17 mouse cellular contexts compared by ENCODE assay signal in the genomic region with DNA sequence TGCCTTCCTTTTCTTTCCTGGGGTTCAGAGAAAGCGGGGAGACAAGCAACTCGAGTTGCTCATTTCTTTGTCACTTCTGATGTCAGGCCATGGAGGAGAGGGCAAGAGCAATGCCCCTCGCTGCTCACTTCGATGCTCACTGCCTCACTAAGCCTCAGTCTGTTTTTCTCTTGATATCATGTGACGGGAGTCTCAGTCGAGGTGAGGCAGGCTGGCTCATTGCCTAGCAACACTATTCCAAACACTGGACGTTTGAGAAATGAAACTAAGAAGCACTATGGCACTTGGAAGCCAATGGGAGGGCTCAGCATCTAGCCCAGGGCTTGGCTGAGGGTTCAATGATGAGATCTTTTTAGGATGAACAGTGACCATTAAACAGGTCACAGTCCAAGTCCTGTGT.
A peak's percentile ranks its signal among the peaks of the same experiment; 100 is the strongest.
DNase-seq lines count a peak whose midpoint lies in the region; ATAC-seq and TF ChIP-seq lines count a peak whose summit lies in the region.
"Had no signal": no experiment of that assay in that cellular context is flagged by ENCODE, and none has a peak within 500 bp of the region (broad histone marks: within the 10 kb centered on the region; RNA-seq: fewer than 3 reads in every experiment).

No protein-coding gene starts in this region.

- H3K4me1 ChIP-seq in hindbrain, postnatal 0 days (ENCODE audit: insufficient read depth, low read length), result 0 out of 2 replicates have a peak, but pooled peaks cover 4% of the 10 kb centered on the region
- H3K4me1 ChIP-seq in hindbrain, embryonic 14.5 days (replicated peaks; ENCODE audit: control insufficient read depth, insufficient read depth, low read length), result no peaks in the 10 kb centered on the region
- no peaks in the 10 kb centered on the region for H3K4me1 ChIP-seq in midbrain, embryonic 14.5 days (ENCODE audit: control insufficient read depth, insufficient read depth, low read length)
- H3K4me1 ChIP-seq in midbrain, postnatal 0 days (ENCODE audit: insufficient read depth, low read length), result no peaks in the 10 kb centered on the region
- no peaks in the 10 kb centered on the region; the same call in 1 of the 2 replicates for H3K4me1 ChIP-seq in intestine, postnatal 0 days (replicated peaks; ENCODE audit: control insufficient read depth, insufficient read depth, low read length)
- H3K4me1 ChIP-seq in small intestine, adult 2 months (ENCODE audit: control insufficient read depth, insufficient read depth, insufficient read length, low read length), result peaks cover 28% of the 10 kb centered on the region; the same call in 1 of the 2 replicates
- H3K4me1 ChIP-seq: midbrain, embryonic 10.5 days had no signal

- no peaks in the 10 kb centered on the region; the same call in 1 of the 2 replicates for H3K36me3 ChIP-seq in hindbrain, postnatal 0 days (ENCODE audit: insufficient read depth, low read length)
- peaks cover 9% of the 10 kb centered on the region for H3K36me3 ChIP-seq in hindbrain, embryonic 14.5 days (replicated peaks; ENCODE audit: control insufficient read depth, insufficient read depth)
- H3K36me3 ChIP-seq in midbrain, embryonic 14.5 days (ENCODE audit: control insufficient read depth, insufficient read depth, low read length), result peaks cover 13% of the 10 kb centered on the region; the same call in 1 of the 2 replicates
- H3K36me3 ChIP-seq in midbrain, postnatal 0 days (ENCODE audit: insufficient read depth, low read length), result peaks cover 8% of the 10 kb centered on the region
- H3K36me3 ChIP-seq in intestine, postnatal 0 days (ENCODE audit: control insufficient read depth, insufficient read depth), result no peaks in the 10 kb centered on the region; the same call in 1 of the 2 replicates
- H3K36me3 ChIP-seq in small intestine, adult 2 months (ENCODE audit: control insufficient read depth, insufficient read depth, low read length), result peaks cover 3% of the 10 kb centered on the region

- peak; percentile 27 for DNase-seq in hindbrain, postnatal 0 days (ENCODE audit: low spot score)
- no peak for DNase-seq in hindbrain, embryonic 14.5 days (ENCODE audit: low spot score)
- peak; percentile 3 for DNase-seq in midbrain, embryonic 14.5 days
- DNase-seq in midbrain, postnatal 0 days (ENCODE audit: low spot score), result no peak
- DNase-seq in urinary bladder, postnatal 14 days (ENCODE audit: low spot score), result no peak
- DNase-seq: adrenal gland, adult 2 months; cerebellum, adult 8-10 months; forebrain, postnatal 0 days; gastrocnemius, adult 2 months; kidney, postnatal 10 days; liver had no signal

- H3K4me3 ChIP-seq in hindbrain, postnatal 0 days (ENCODE audit: low read length), result no peak overlapping the region
- H3K4me3 ChIP-seq in hindbrain, embryonic 14.5 days (replicated peaks; ENCODE audit: low read length), result no peak overlapping the region
- H3K4me3 ChIP-seq in midbrain, embryonic 14.5 days (replicated peaks; ENCODE audit: low read depth, low read length), result no peak overlapping the region
- no peak overlapping the region for H3K4me3 ChIP-seq in midbrain, postnatal 0 days (ENCODE audit: low read depth, low read length)
- H3K4me3 ChIP-seq in intestine, postnatal 0 days (ENCODE audit: low read depth, low read length), result no peak overlapping the region
- H3K4me3 ChIP-seq in small intestine, adult 2 months (ENCODE audit: low read depth, low read length), result no peak overlapping the region
- H3K4me3 ChIP-seq: erythroblast, embryonic 14.5 days; gastrocnemius, adult 2 months; midbrain, embryonic 10.5 days had no signal

- no peak for TF ChIP-seq CTCF in hindbrain, postnatal 0 days (IDR thresholded peaks at IDR 0.05; ENCODE audit: low read depth)
- no peak for TF ChIP-seq CTCF in midbrain, postnatal 0 days (IDR thresholded peaks at IDR 0.05)
- no peak for TF ChIP-seq CTCF in intestine, postnatal 0 days (IDR thresholded peaks at IDR 0.05; ENCODE audit: low read depth)
- TF ChIP-seq CTCF in small intestine, adult 2 months (IDR thresholded peaks at IDR 0.05; ENCODE audit: extremely low read depth, insufficient read length, insufficient replicate concordance, low read depth, low read length), result no peak

- ATAC-seq in hindbrain, postnatal 0 days, result no peak
- no peak for ATAC-seq in hindbrain, embryonic 14.5 days (ENCODE audit: low FRiP score)
- ATAC-seq in midbrain, embryonic 14.5 days (ENCODE audit: low FRiP score, low TSS enrichment), result no peak
- ATAC-seq in midbrain, postnatal 0 days (ENCODE audit: low FRiP score), result no peak
- peak; percentile 44 for ATAC-seq in intestine, postnatal 0 days
- ATAC-seq in erythroblast, adult 5-6 weeks (replicated peaks; ENCODE audit: low FRiP score, poor library complexity, severe bottlenecking), result no peak

- H3K9ac ChIP-seq in hindbrain, postnatal 0 days (replicated peaks; ENCODE audit: low read length), result no peak overlapping the region
- H3K9ac ChIP-seq in hindbrain, embryonic 14.5 days, result no peak overlapping the region
- no peak overlapping the region; the same call in 1 of the 2 replicates for H3K9ac ChIP-seq in midbrain, embryonic 14.5 days (replicated peaks; ENCODE audit: low read length)
- H3K9ac ChIP-seq in midbrain, postnatal 0 days (replicated peaks; ENCODE audit: low read length, poor library complexity, severe bottlenecking), result no peak overlapping the region
- no peak overlapping the region for H3K9ac ChIP-seq in intestine, postnatal 0 days (ENCODE audit: low read depth, low read length)
- H3K9ac ChIP-seq: forebrain, postnatal 0 days had no signal

- no peaks in the 10 kb centered on the region for H3K9me3 ChIP-seq in hindbrain, postnatal 0 days (ENCODE audit: low read length)
- no peaks in the 10 kb centered on the region for H3K9me3 ChIP-seq in hindbrain, embryonic 14.5 days (ENCODE audit: control insufficient read depth, low read length)
- H3K9me3 ChIP-seq in midbrain, embryonic 14.5 days (ENCODE audit: control insufficient read depth, low read length), result no peaks in the 10 kb centered on the region
- no peaks in the 10 kb centered on the region for H3K9me3 ChIP-seq in midbrain, postnatal 0 days (ENCODE audit: low read length)
- H3K9me3 ChIP-seq in intestine, postnatal 0 days (ENCODE audit: control insufficient read depth), result no peaks in the 10 kb centered on the region
- H3K9me3 ChIP-seq: midbrain, embryonic 10.5 days had no signal

- no peak overlapping the region for H3K4me2 ChIP-seq in hindbrain, postnatal 0 days (ENCODE audit: low read depth, low read length)
- no peak overlapping the region for H3K4me2 ChIP-seq in hindbrain, embryonic 14.5 days (replicated peaks)
- no peak overlapping the region for H3K4me2 ChIP-seq in midbrain, embryonic 14.5 days (ENCODE audit: low read length)
- H3K4me2 ChIP-seq in midbrain, postnatal 0 days (ENCODE audit: low read depth, low read length, poor library complexity, severe bottlenecking), result no peak overlapping the region
- H3K4me2 ChIP-seq in intestine, postnatal 0 days (replicated peaks; ENCODE audit: low read depth), result no peak overlapping the region
- H3K4me2 ChIP-seq: heart, embryonic 11.5 days had no signal

- H3K27me3 ChIP-seq in hindbrain, postnatal 0 days (ENCODE audit: insufficient read depth, low read length), result no peaks in the 10 kb centered on the region
- no peaks in the 10 kb centered on the region for H3K27me3 ChIP-seq in hindbrain, embryonic 14.5 days (ENCODE audit: control insufficient read depth, insufficient read depth, low read length)
- H3K27me3 ChIP-seq in midbrain, embryonic 14.5 days (ENCODE audit: control insufficient read depth, insufficient read depth, low read length), result no peaks in the 10 kb centered on the region
- H3K27me3 ChIP-seq in midbrain, postnatal 0 days (ENCODE audit: insufficient read depth, low read length), result no peaks in the 10 kb centered on the region
- no peaks in the 10 kb centered on the region for H3K27me3 ChIP-seq in intestine, postnatal 0 days (replicated peaks; ENCODE audit: control insufficient read depth, insufficient read depth, low read length)
- no peaks in the 10 kb centered on the region for H3K27me3 ChIP-seq in small intestine, adult 2 months (ENCODE audit: control insufficient read depth, insufficient read depth, low read length)

- H3K27ac ChIP-seq in hindbrain, postnatal 0 days, result no peak overlapping the region
- no peak overlapping the region for H3K27ac ChIP-seq in hindbrain, embryonic 14.5 days
- H3K27ac ChIP-seq in midbrain, embryonic 14.5 days (replicated peaks; ENCODE audit: low read depth, low read length), result no peak overlapping the region
- no peak overlapping the region; the same call in 1 of the 2 replicates for H3K27ac ChIP-seq in midbrain, postnatal 0 days (ENCODE audit: low read depth, low read length)
- H3K27ac ChIP-seq in intestine, postnatal 0 days (ENCODE audit: low read depth, low read length), result peak overlapping the region; percentile 41; the same call in 1 of the 2 replicates
- H3K27ac ChIP-seq in small intestine, adult 2 months (ENCODE audit: insufficient read depth, low read depth, low read length), result peak overlapping the region; percentile 41; the same call in 1 of the 2 replicates
- H3K27ac ChIP-seq: gastrocnemius, adult 2 months; midbrain, embryonic 10.5 days had no signal

- WGBS in hindbrain, postnatal 0 days, result 42% methylated on average over 7 of the region's 7 CpGs
- 65% methylated on average over 7 of the region's 7 CpGs for WGBS in hindbrain, embryonic 14.5 days
- WGBS in midbrain, embryonic 14.5 days, result 68% methylated on average over 7 of the region's 7 CpGs
- WGBS in midbrain, postnatal 0 days, result 53% methylated on average over 7 of the region's 7 CpGs
- 45% methylated on average over 7 of the region's 7 CpGs for WGBS in intestine, postnatal 0 days
- WGBS in small intestine, adult 2 months, result 52% methylated on average over 7 of the region's 7 CpGs

- no peak for TF ChIP-seq POLR2A in small intestine, adult 2 months (IDR thresholded peaks at IDR 0.05; ENCODE audit: low read depth, low read length)

Comparison
In these comparisons a context has a peak if more than half of its experiments do, and no peak if none do; other contexts are left out.
1. DNase-seq: peak in hindbrain, postnatal 0 days (single experiment) and midbrain, embryonic 14.5 days (single experiment); none in hindbrain, embryonic 14.5 days (single experiment), midbrain, postnatal 0 days (single experiment) and urinary bladder, postnatal 14 days (single experiment).
2. H3K27ac ChIP-seq: peak in intestine, postnatal 0 days (single experiment) and small intestine, adult 2 months (single experiment); none in hindbrain, postnatal 0 days (single experiment), hindbrain, embryonic 14.5 days (single experiment), midbrain, embryonic 14.5 days (single experiment) and midbrain, postnatal 0 days (single experiment).